Mouse (Mus musculus): ENCODE data around the gene Cspg5. TPM values are rescaled to one million over a fixed set of nuclear protein-coding genes. Genes with fewer than 3 reads are reported as not detected.
A peak's percentile ranks its signal among the peaks of the same experiment; 100 is the strongest.

The Cspg5 gene
- polyA plus RNA-seq (2015; fragmentation: Nextera tagmentation; extraction: Ambion mirVana) = 1.9 and 2.1 TPM in 2 replicates

DNA sequence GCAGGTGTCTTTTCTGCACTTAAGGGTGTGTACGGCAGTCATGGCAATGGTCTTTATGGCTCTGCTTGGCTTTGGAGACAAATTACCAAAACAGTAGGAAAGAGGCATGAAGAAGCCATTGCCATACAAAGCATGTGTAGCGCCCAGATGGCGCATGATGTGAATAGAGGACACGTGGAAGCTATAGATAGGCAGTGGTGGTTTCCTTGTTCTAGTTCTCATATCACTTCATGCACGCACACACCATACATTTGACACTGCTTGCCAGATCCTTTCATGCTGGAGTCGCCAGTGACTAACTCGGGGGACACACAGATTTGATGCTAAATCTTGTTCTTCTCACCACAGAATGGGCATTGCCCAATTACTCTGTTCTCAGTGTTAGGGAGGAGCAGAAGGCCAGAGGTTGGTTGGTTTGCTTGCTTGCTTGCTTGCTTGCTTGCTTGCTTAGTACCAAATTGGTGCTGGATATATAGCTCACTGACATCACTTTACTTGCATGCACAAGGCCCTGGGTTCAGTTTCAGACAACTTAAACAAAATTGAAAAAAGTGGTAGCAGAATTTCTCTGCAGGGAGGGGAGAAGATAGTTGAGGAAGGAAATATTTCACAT lies at the start of gene Cspg5:
TSS of gene Cspg5 (plus strand) at position 563 of the 613 bp plus-strand sequence.
- Histone ChIP-seq H3K4me2 (replicated peaks; ENCODE audit: low read depth, low read length) (peak within 1 kb of the TSS; percentile 98; the same call in 1 of the 2 replicates), H3K27ac (ENCODE audit: low read length) (no peak within 1 kb of the TSS), H3K9me3 (ENCODE audit: low read length) (no peaks in the 10 kb centered on the region), H3K4me3 (ENCODE audit: low read depth, low read length) (no peak within 1 kb of the TSS), H3K9ac (replicated peaks; ENCODE audit: low read depth) (no peak within 1 kb of the TSS), H3K4me1 (ENCODE audit: insufficient read depth, low read depth, low read length) (peaks cover 6% of the 10 kb centered on the region; the same call in 1 of the 2 replicates), H3K27me3 (replicated peaks; ENCODE audit: insufficient read depth, low read length) (peaks cover 4% of the 10 kb centered on the region; the same call in 1 of the 2 replicates), H3K36me3 (ENCODE audit: insufficient read depth, low read length) (no peaks in the 10 kb centered on the region; the same call in none of the 2 replicates)
- 83% methylated on average over 7 of the region's 7 CpGs for WGBS
- TF ChIP-seq EP300 (IDR thresholded peaks at IDR 0.05) (no peak), CTCF (IDR thresholded peaks at IDR 0.05) (no peak)
- DNase-seq (ENCODE audit: low spot score) (no peak), ATAC-seq (no peak)

DNA sequence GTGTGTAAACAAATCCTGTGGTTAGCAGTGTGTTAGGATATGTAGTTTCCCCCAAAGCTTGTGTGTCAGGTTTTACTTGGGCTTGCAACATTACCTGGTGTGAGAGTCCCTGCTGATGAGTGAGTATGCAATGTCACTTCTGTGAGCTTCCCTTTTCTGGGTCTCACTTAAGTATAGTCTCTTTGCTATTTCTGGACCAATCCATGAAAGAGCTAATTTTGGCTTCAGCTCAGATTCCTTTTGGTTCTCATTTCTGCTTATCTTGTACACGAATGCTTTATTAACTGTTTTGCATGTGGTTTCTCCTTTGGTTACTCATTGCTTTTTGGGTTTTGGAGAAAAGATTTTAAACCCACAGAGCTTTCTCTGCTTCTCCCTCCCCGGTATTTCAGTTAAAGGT lies 43.7 kb upstream of the Cspg5 start:
- Histone ChIP-seq H3K4me3 (ENCODE audit: low read depth, low read length) (no peak overlapping the region), H3K9ac (replicated peaks; ENCODE audit: low read depth) (no peak overlapping the region), H3K27ac (ENCODE audit: low read length) (no peak overlapping the region), H3K4me1 (ENCODE audit: insufficient read depth, low read depth, low read length) (no peaks in the 10 kb centered on the region), H3K4me2 (replicated peaks; ENCODE audit: low read depth, low read length) (no peak overlapping the region), H3K27me3 (replicated peaks; ENCODE audit: insufficient read depth, low read length) (no peaks in the 10 kb centered on the region), H3K9me3 (ENCODE audit: low read length) (no peaks in the 10 kb centered on the region), H3K36me3 (ENCODE audit: insufficient read depth, low read length) (peaks cover 34% of the 10 kb centered on the region)
- DNase-seq (ENCODE audit: low spot score) (no peak), ATAC-seq (no peak)
- 81% methylated on average over 2 of the region's 2 CpGs for WGBS
- TF ChIP-seq CTCF (IDR thresholded peaks at IDR 0.05) (no peak), EP300 (IDR thresholded peaks at IDR 0.05) (no peak)

- H3K9ac ChIP-seq (replicated peaks; ENCODE audit: low read depth) = no peak overlapping the region
- DNase-seq (ENCODE audit: low spot score) = no peak
- no peaks in the 10 kb centered on the region for H3K4me1 ChIP-seq (ENCODE audit: insufficient read depth, low read depth, low read length)
- H3K4me2 ChIP-seq (replicated peaks; ENCODE audit: low read depth, low read length) = no peak overlapping the region
- TF ChIP-seq CTCF (IDR thresholded peaks at IDR 0.05) = no peak
- TF ChIP-seq EP300 (IDR thresholded peaks at IDR 0.05) = no peak
- ATAC-seq = no peak
- H3K27me3 ChIP-seq (replicated peaks; ENCODE audit: insufficient read depth, low read length) = no peaks in the 10 kb centered on the region
- WGBS = 70% methylated on average over 15 of the region's 15 CpGs
- peaks cover 31% of the 10 kb centered on the region; the same call in 1 of the 2 replicates for H3K36me3 ChIP-seq (ENCODE audit: insufficient read depth, low read length)
- no peak overlapping the region for H3K27ac ChIP-seq (ENCODE audit: low read length)
- no peak overlapping the region for H3K4me3 ChIP-seq (ENCODE audit: low read depth, low read length)
- no peaks in the 10 kb centered on the region for H3K9me3 ChIP-seq (ENCODE audit: low read length)
Observed at GRCm38 (mm10) chr9:110205526-110206404, 37.8 kb upstream of the Cspg5 start.

DNA sequence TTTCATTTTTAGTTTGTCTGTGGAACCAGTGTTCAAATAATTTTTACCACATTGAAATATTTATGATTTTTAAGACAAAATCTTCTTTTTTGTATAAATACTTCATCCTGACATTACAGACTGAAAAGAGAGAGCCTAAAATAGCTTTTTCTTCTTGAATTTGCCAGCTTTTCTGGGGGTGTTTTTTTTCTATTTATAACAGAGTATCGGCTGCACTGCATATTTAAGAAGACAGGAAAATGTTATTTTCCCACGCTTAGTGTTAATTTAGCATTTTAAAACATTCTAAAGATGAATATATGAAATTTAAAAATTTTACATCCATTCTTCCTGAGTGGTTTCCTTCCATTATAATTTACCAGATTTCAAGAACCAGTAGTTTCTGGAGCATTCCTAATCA lies 37.1 kb upstream of the Cspg5 start:
- TF ChIP-seq CTCF (IDR thresholded peaks at IDR 0.05) (no peak), EP300 (IDR thresholded peaks at IDR 0.05) (no peak)
- no peak for ATAC-seq

DNA sequence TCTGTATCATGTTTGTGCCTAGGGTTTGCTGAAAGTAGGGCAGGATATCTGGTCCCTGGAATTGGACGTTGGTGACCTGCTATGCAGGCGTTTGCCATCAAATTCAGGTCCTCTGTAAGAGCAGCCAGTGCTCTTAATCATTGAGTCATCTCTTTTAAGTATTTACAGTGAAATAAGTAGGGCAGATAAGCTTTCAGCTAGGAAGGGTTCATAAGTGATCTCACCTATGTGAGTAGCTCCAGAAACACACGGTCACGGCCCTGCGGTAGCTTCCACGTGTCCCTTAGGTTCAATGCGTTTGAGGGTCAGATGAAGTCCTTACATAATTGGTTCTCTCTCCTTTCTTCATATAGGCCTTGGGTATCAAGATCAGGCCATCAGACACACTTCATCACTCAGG lies 35.3 kb upstream of the Cspg5 start:
- Histone ChIP-seq H3K9me3 (ENCODE audit: low read length) (no peaks in the 10 kb centered on the region), H3K4me3 (ENCODE audit: low read depth, low read length) (no peak overlapping the region), H3K27ac (ENCODE audit: low read length) (no peak overlapping the region), H3K27me3 (replicated peaks; ENCODE audit: insufficient read depth, low read length) (no peaks in the 10 kb centered on the region), H3K36me3 (ENCODE audit: insufficient read depth, low read length) (peaks cover 29% of the 10 kb centered on the region), H3K4me2 (replicated peaks; ENCODE audit: low read depth, low read length) (no peak overlapping the region), H3K4me1 (ENCODE audit: insufficient read depth, low read depth, low read length) (no peaks in the 10 kb centered on the region), H3K9ac (replicated peaks; ENCODE audit: low read depth) (no peak overlapping the region)
- DNase-seq (ENCODE audit: low spot score) (peak; percentile 62), ATAC-seq (peak; percentile 73)
- TF ChIP-seq CTCF (IDR thresholded peaks at IDR 0.05) = no peak
- TF ChIP-seq EP300 (IDR thresholded peaks at IDR 0.05) = peak; percentile 28; the same call in 1 of the 2 replicates
- 58% methylated on average over 7 of the region's 7 CpGs for WGBS

More for the DNA sequence above, 37.1 kb upstream of the Cspg5 start:
- Histone ChIP-seq H3K4me3 (ENCODE audit: low read depth, low read length) (no peak overlapping the region), H3K27ac (ENCODE audit: low read length) (no peak overlapping the region), H3K4me1 (ENCODE audit: insufficient read depth, low read depth, low read length) (no peaks in the 10 kb centered on the region), H3K4me2 (replicated peaks; ENCODE audit: low read depth, low read length) (no peak overlapping the region), H3K36me3 (ENCODE audit: insufficient read depth, low read length) (peaks cover 33% of the 10 kb centered on the region), H3K9ac (replicated peaks; ENCODE audit: low read depth) (no peak overlapping the region), H3K27me3 (replicated peaks; ENCODE audit: insufficient read depth, low read length) (no peaks in the 10 kb centered on the region), H3K9me3 (ENCODE audit: low read length) (no peaks in the 10 kb centered on the region)
- no peak for DNase-seq (ENCODE audit: low spot score)
- 93% methylated on average over 2 of the region's 2 CpGs for WGBS

DNA sequence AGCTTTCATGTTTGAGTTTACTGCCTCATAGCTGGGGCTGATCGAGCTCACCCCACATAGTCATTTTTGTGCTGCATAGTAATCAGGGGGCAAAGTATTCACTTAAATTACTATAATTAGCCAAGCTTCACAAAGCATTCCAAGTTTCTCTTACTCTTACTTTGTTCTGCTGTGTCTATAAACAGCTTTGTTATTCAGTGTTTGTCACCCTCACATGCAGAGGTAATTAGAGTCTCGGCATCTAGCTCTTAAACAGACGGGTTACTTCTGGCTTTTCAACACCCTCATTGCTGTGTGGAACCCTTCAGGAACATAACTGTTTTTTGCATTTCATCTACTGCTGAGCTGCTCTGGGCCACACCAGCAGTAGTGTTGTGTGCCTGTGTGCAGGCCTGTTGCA lies 34.6 kb upstream of the Cspg5 start:
- no peak overlapping the region for H3K27ac ChIP-seq (ENCODE audit: low read length)

More for the DNA sequence above, 34.6 kb upstream of the Cspg5 start:
- no peaks in the 10 kb centered on the region for H3K4me1 ChIP-seq (ENCODE audit: insufficient read depth, low read depth, low read length)
- H3K9me3 ChIP-seq (ENCODE audit: low read length) = no peaks in the 10 kb centered on the region
- H3K9ac ChIP-seq (replicated peaks; ENCODE audit: low read depth) = no peak overlapping the region
- WGBS = 94% methylated on average over 3 of the region's 3 CpGs
- no peak overlapping the region for H3K4me3 ChIP-seq (ENCODE audit: low read depth, low read length)
- no peak for DNase-seq (ENCODE audit: low spot score)
- no peak overlapping the region for H3K4me2 ChIP-seq (replicated peaks; ENCODE audit: low read depth, low read length)
- no peak for ATAC-seq
- no peaks in the 10 kb centered on the region for H3K27me3 ChIP-seq (replicated peaks; ENCODE audit: insufficient read depth, low read length)
- peaks cover 29% of the 10 kb centered on the region for H3K36me3 ChIP-seq (ENCODE audit: insufficient read depth, low read length)
- no peak for TF ChIP-seq CTCF (IDR thresholded peaks at IDR 0.05)
- TF ChIP-seq EP300 (IDR thresholded peaks at IDR 0.05) = no peak
